Mouse (Mus musculus) stomach, embryonic 16.5 days (tissue): ENCODE measurements around the gene Vwa7. TPM values are rescaled to one million over a fixed set of nuclear protein-coding genes. Genes with fewer than 3 reads are reported as not detected.
"Not testable (repeated sequence)": the region's sequence is repeated elsewhere in the genome, so short reads cannot be mapped to it uniquely, and the experiment has no call there.

Source experiments
- ATAC-seq: fragments of 200-750 bp; cut with Nextera tagmentation; 2 replicates; pipeline ENCODE4 v1.8.0; 2017; ENCODE audit warnings: moderate number of reproducible peaks, moderate TSS enrichment; ENCODE audit not compliant: insufficient read depth, low FRiP score
- H3K27ac ChIP-seq: fragments of 300-500 bp; sonication (generic); 2 replicates; pipeline ENCODE4 v1.5.1; 2014; ENCODE audit warnings: low read length
- H3K27me3 ChIP-seq: fragments of 300-500 bp; sonication (generic); 2 replicates; pipeline ENCODE4 v1.6.1; 2014; ENCODE audit warnings: low read length, control low read depth, mixed read lengths; ENCODE audit not compliant: control insufficient read depth, insufficient read depth
- H3K36me3 ChIP-seq: fragments of 300-500 bp; sonication (generic); 2 replicates; pipeline ENCODE4 v1.6.1; 2014; ENCODE audit warnings: low read length; ENCODE audit not compliant: control insufficient read depth, insufficient read depth
- H3K4me1 ChIP-seq: fragments of 300-500 bp; sonication (generic); 2 replicates; pipeline ENCODE4 v1.6.1; 2014; ENCODE audit warnings: low read length, control low read depth, mixed read lengths; ENCODE audit not compliant: control insufficient read depth, insufficient read depth
- H3K4me2 ChIP-seq: fragments of 300-500 bp; sonication (generic); 2 replicates; pipeline ENCODE4 v1.6.1; 2014; ENCODE audit warnings: low read depth, low read length, mixed read lengths
- H3K4me3 ChIP-seq: fragments of 300-500 bp; sonication (generic); replicated peaks from 2 replicates; pipeline ENCODE4 v1.5.1; 2014; ENCODE audit warnings: mild to moderate bottlenecking, low read length
- H3K9ac ChIP-seq: fragments of 300-500 bp; sonication (generic); 2 replicates; pipeline ENCODE4 v1.6.1; 2014; ENCODE audit warnings: low read length
- H3K9me3 ChIP-seq: fragments of 300-500 bp; sonication (generic); replicated peaks from 2 replicates; pipeline ENCODE4 v1.6.1; 2016; ENCODE audit warnings: low read length, control low read depth; ENCODE audit not compliant: control insufficient read depth
- WGBS: fragments of 180-500 bp; shearing (Covaris S2); extraction: QIAGEN DNeasy Blood & Tissue Kit; methylation state at CpG from one replicate; pipeline ENCODE4 v1.1.7; 2014; 5-methylcytosine and 5-hydroxymethylcytosine counted together
- polyA plus RNA-seq: library from polyadenylated mRNA; unstranded; fragments of >200 nt; fragmentation: Nextera tagmentation; extraction: Ambion mirVana; gene quantifications from 2 replicates; pipeline ENCODE4 v1.2.1, GENCODE M21; 2015

The Vwa7 gene
- polyA plus RNA-seq, 1 experiment from 2014 or later, result 0.26 TPM

GRCm38 (mm10) chr17:35005158-35005557 is 11.2 kb upstream of the Vwa7 start:
- H3K4me2 ChIP-seq, result no peak overlapping the region
- no peak overlapping the region for H3K4me3 ChIP-seq

GRCm38 (mm10) chr17:35005902-35006301 is 10.5 kb upstream of the Vwa7 start:
- WGBS, result 98% methylated on average over 4 of the region's 5 CpGs
- not testable (repeated sequence) for H3K9me3 ChIP-seq, H3K4me3 ChIP-seq, H3K4me2 ChIP-seq, H3K27ac ChIP-seq, H3K27me3 ChIP-seq, ATAC-seq, H3K9ac ChIP-seq
- Histone ChIP-seq H3K4me1 (peaks cover 15% of the 10 kb centered on the region), H3K36me3 (peaks cover 25% of the 10 kb centered on the region)

More at GRCm38 (mm10) chr17:35005158-35005557, 11.2 kb upstream of the Vwa7 start:
- no peaks in the 10 kb centered on the region for H3K9me3 ChIP-seq
- H3K9ac ChIP-seq, result no peak overlapping the region
- peaks cover 15% of the 10 kb centered on the region for H3K4me1 ChIP-seq
- no peak for ATAC-seq
- WGBS, result 94% methylated on average over 10 of the region's 10 CpGs
- H3K36me3 ChIP-seq, result peaks cover 22% of the 10 kb centered on the region
- H3K27ac ChIP-seq, result no peak overlapping the region
- no peaks in the 10 kb centered on the region for H3K27me3 ChIP-seq

- peaks cover 27% of the 10 kb centered on the region for H3K36me3 ChIP-seq
- WGBS, result 92% methylated on average over 7 of the region's 7 CpGs
- no peak overlapping the region for H3K9ac ChIP-seq
Measured at GRCm38 (mm10) chr17:35007387-35007991, 8.9 kb upstream of the Vwa7 start.

DNA sequence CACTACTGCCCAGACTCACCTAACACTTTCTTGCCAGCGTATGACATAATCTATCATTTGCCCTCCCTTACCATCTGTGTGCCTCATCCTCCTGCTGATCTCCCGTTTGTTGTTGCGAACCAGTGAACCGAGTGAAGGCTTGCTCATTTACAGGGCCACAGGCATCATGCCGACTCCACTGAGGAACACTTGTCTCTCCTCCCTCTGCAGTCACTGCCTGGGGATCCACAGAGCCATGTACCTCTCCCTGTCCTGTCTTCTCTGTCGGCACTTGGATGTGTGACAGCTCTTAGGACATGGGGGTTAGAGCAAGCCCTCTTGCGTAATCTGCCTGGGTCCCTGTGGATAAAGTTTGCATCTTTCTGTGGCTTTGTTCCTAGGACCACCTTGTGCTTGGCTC is 6.8 kb upstream of the Vwa7 start:
- no peak overlapping the region for H3K4me2 ChIP-seq
- no peaks in the 10 kb centered on the region for H3K4me1 ChIP-seq
- 90% methylated on average over 7 of the region's 7 CpGs for WGBS
- no peak for ATAC-seq
- peaks cover 40% of the 10 kb centered on the region for H3K36me3 ChIP-seq
- no peak overlapping the region for H3K27ac ChIP-seq
- H3K27me3 ChIP-seq, result no peaks in the 10 kb centered on the region
- no peak overlapping the region for H3K9ac ChIP-seq
- no peak overlapping the region for H3K4me3 ChIP-seq
- H3K9me3 ChIP-seq, result no peaks in the 10 kb centered on the region

More at GRCm38 (mm10) chr17:35007387-35007991, 8.9 kb upstream of the Vwa7 start:
- Histone ChIP-seq H3K4me3 (no peak overlapping the region), H3K4me1 (peaks cover 10% of the 10 kb centered on the region), H3K9me3 (no peaks in the 10 kb centered on the region), H3K4me2 (no peak overlapping the region), H3K27me3 (no peaks in the 10 kb centered on the region), H3K27ac (no peak overlapping the region)
- ATAC-seq, result no peak

DNA sequence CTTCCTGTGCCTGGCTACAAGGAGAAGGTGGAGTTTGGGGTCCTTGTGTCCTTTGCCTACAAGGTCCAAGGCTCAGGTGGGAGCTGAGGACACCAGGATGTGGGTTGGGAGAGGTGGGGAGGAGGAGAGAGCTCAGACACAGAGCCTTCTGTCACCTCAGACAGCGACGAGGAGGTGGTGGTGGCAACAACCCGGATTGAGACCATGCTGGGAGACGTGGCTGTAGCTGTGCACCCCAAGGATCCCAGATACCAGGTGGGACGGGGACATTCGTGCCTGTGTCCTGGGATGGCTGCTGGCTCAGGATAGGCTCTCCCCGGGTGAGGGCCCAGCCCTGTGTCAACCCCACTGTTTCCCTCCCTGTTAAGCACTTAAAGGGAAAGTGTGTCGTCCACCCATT is 4.9 kb upstream of the Vwa7 start:
- Histone ChIP-seq H3K27ac (no peak overlapping the region), H3K4me1 (peaks cover 4% of the 10 kb centered on the region), H3K9me3 (no peaks in the 10 kb centered on the region), H3K4me3 (no peak overlapping the region), H3K4me2 (no peak overlapping the region), H3K27me3 (no peaks in the 10 kb centered on the region), H3K36me3 (peaks cover 32% of the 10 kb centered on the region), H3K9ac (no peak overlapping the region)
- ATAC-seq, result no peak
- 94% methylated on average over 8 of the region's 8 CpGs for WGBS

DNA sequence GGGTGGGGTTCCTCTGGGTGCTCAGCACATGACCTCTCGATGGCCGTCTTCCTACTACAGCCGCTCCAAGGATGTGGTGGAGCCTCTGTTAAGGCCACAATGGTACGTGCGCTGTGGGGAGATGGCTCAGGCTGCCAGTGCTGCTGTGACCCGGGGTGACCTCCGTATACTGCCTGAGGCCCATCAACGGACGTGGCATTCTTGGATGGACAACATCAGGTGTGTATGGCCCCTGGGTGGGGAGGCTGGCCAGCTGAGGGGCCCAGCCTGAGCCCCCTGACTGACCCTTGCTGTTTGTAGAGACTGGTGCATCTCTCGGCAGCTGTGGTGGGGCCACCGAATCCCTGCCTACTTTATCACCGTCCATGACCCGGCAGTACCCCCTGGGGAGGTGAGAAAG is 3.9 kb upstream of the Vwa7 start:
- no peaks in the 10 kb centered on the region for H3K9me3 ChIP-seq
- peaks cover 8% of the 10 kb centered on the region for H3K4me1 ChIP-seq
- no peak overlapping the region for H3K9ac ChIP-seq
- peaks cover 32% of the 10 kb centered on the region for H3K36me3 ChIP-seq
- WGBS, result 81% methylated on average over 13 of the region's 13 CpGs
- H3K27ac ChIP-seq, result no peak overlapping the region
- ATAC-seq, result no peak
- no peak overlapping the region for H3K4me2 ChIP-seq
- no peaks in the 10 kb centered on the region for H3K27me3 ChIP-seq
- H3K4me3 ChIP-seq, result no peak overlapping the region

DNA sequence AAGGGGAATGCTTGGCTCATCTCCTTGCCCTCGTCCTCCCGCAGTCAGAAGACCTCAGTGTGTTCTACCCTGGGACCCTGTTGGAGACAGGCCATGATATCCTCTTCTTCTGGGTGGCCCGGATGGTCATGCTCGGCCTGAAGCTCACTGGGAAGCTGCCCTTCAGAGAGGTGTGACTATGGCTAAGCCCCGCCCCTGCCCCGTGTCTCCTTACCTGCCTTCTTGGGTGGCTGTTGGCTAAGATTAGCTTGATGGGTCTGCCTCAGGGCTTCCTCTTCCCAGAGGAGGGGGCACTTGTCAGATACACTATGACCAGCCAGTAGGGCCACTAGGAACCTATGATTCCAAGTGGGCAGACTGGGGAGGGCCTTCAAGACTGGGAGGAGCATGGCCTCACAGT is 3.2 kb upstream of the Vwa7 start:
- Histone ChIP-seq H3K9me3 (no peaks in the 10 kb centered on the region), H3K4me2 (no peak overlapping the region), H3K36me3 (peaks cover 32% of the 10 kb centered on the region), H3K4me3 (no peak overlapping the region), H3K27me3 (no peaks in the 10 kb centered on the region), H3K27ac (no peak overlapping the region), H3K4me1 (peaks cover 8% of the 10 kb centered on the region), H3K9ac (no peak overlapping the region)
- 76% methylated on average over 6 of the region's 6 CpGs for WGBS
- ATAC-seq, result no peak

GRCm38 (mm10) chr17:35015296-35015695 is 1.1 kb upstream of the Vwa7 start:
- Histone ChIP-seq H3K27ac (no peak overlapping the region), H3K9me3 (no peaks in the 10 kb centered on the region), H3K9ac (no peak overlapping the region), H3K4me1 (peaks cover 8% of the 10 kb centered on the region), H3K4me2 (no peak overlapping the region), H3K36me3 (peaks cover 27% of the 10 kb centered on the region), H3K4me3 (no peak overlapping the region), H3K27me3 (no peaks in the 10 kb centered on the region)
- 87% methylated on average over 16 of the region's 16 CpGs for WGBS
- ATAC-seq, result no peak

GRCm38 (mm10) chr17:35016791-35017705 is 669 bp downstream of the Vwa7 start:
- 74% methylated on average over 10 of the region's 10 CpGs for WGBS
- peak overlapping the region; percentile 61 for H3K27ac ChIP-seq

More at GRCm38 (mm10) chr17:35016791-35017705, 669 bp downstream of the Vwa7 start:
- H3K9ac ChIP-seq, result peak overlapping the region; percentile 54; the same call in 1 of the 2 replicates
- no peak for ATAC-seq
- H3K4me3 ChIP-seq, result no peak overlapping the region
- peaks cover 22% of the 10 kb centered on the region for H3K36me3 ChIP-seq
- no peak overlapping the region for H3K4me2 ChIP-seq
- H3K4me1 ChIP-seq, result peaks cover 19% of the 10 kb centered on the region
- no peaks in the 10 kb centered on the region for H3K9me3 ChIP-seq
- no peaks in the 10 kb centered on the region for H3K27me3 ChIP-seq
